In the genomic region with DNA sequence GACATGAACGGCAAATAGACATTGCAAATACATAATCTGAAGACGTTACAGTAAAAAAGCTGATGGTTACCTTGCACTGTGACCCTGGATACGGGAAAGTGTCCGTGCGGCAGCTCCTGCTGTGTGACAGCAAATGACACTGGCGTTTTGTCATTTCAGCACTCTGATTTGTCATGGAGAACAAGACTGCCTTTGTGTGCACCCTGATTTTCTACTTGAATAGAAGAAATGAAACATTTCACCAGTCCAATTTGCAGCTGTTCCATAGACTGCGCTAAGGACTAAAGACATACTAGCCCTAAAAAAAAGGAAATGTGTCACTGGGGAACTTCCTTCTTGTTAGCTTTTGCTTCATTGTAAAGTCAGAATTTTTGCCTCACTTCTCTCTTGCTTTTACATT, we compare ENCODE assay signal across 9 mouse cellular contexts. TPM values are rescaled to one million over a fixed set of nuclear protein-coding genes. Genes with fewer than 3 reads are reported as not detected.
DNase-seq lines count a peak whose midpoint lies in the region; ATAC-seq and TF ChIP-seq lines count a peak whose summit lies in the region.
"Had no signal": no experiment of that assay in that cellular context is flagged by ENCODE, and none has a peak within 500 bp of the region (broad histone marks: within the 10 kb centered on the region; RNA-seq: fewer than 3 reads in every experiment).

Gene P2ry12, minus strand, starts transcription at position 168 of the 400 bp plus-strand sequence.

- no peak for TF ChIP-seq CTCF in cerebellum, adult 2 months (IDR thresholded peaks at IDR 0.05; ENCODE audit: borderline replicate concordance, insufficient read depth, low read depth, low read length)

- H3K4me2 ChIP-seq in neural tube, embryonic 14.5 days (ENCODE audit: low read depth, low read length), result peak within 1 kb of the TSS; percentile 8; the same call in 1 of the 2 replicates

- ATAC-seq in neural tube, embryonic 14.5 days (ENCODE audit: low read depth), result no peak

- WGBS in cerebellum, adult 2 months, result 55% methylated on average over 7 of the region's 7 CpGs
- 16% methylated on average over 7 of the region's 7 CpGs for WGBS in neural tube, embryonic 14.5 days

- no peak for TF ChIP-seq POLR2A in cerebellum, adult 2 months (IDR thresholded peaks at IDR 0.05; ENCODE audit: borderline replicate concordance, insufficient read depth, low read length)

- no peaks in the 10 kb centered on the region for H3K36me3 ChIP-seq in neural tube, embryonic 14.5 days (ENCODE audit: control insufficient read depth, insufficient read depth, low read length)

- no peaks in the 10 kb centered on the region for H3K27me3 ChIP-seq in cerebellum, adult 2 months (ENCODE audit: control insufficient read depth, insufficient read depth, low read length)
- H3K27me3 ChIP-seq in neural tube, embryonic 14.5 days (ENCODE audit: control insufficient read depth, insufficient read depth, low read length), result no peaks in the 10 kb centered on the region

- H3K9ac ChIP-seq in neural tube, embryonic 14.5 days (replicated peaks; ENCODE audit: low read depth, low read length), result no peak within 1 kb of the TSS

- H3K4me3 ChIP-seq in cerebellum, adult 2 months (replicated peaks; ENCODE audit: insufficient read depth, low read depth, low read length), result no peak within 1 kb of the TSS
- H3K4me3 ChIP-seq in neural tube, embryonic 14.5 days (ENCODE audit: low read depth, low read length), result no peak within 1 kb of the TSS

- no peaks in the 10 kb centered on the region for H3K9me3 ChIP-seq in neural tube, embryonic 14.5 days (ENCODE audit: control insufficient read depth, low read length)

- H3K4me1 ChIP-seq in cerebellum, adult 2 months (ENCODE audit: control insufficient read depth, insufficient read depth, low read length), result no peaks in the 10 kb centered on the region
- peaks cover 4% of the 10 kb centered on the region; the same call in 1 of the 2 replicates for H3K4me1 ChIP-seq in neural tube, embryonic 14.5 days (ENCODE audit: control insufficient read depth, insufficient read depth, low read length)

- no peak within 1 kb of the TSS for H3K27ac ChIP-seq in cerebellum, adult 2 months (ENCODE audit: insufficient read depth, low read length)
- no peak within 1 kb of the TSS for H3K27ac ChIP-seq in neural tube, embryonic 14.5 days (ENCODE audit: low read depth, low read length)

- no peak for DNase-seq in cerebellum, adult 2 months
- no peak for DNase-seq in cerebellum, adult 9-10 months
- DNase-seq in retina, embryonic 14.5 days (ENCODE audit: low spot score), result peak; percentile 7
- no peak for DNase-seq in retina, postnatal 1 day
- no peak for DNase-seq in layer of hippocampus, postnatal 10 days (ENCODE audit: low spot score in 2 of 2)
- DNase-seq in thymus, postnatal 14 days, result no peak
- no peak for DNase-seq in thymus, postnatal 25 days
- DNase-seq: gastrocnemius, postnatal 14 days had no signal

RNA-seq across cellular contexts. Expression of gene P2ry12, which starts in this region (rescaled TPM):
- polyA plus RNA-seq in cerebellum, adult 2 months (2012; rRNA removed), result 16.1 and 17.5 TPM in 2 replicates
- 10 to 100 TPM; 52.7 to 54.8 TPM for total RNA-seq in layer of hippocampus, postnatal 10 days (2021)
- 10.4 and 11.0 TPM in 2 replicates for polyA plus RNA-seq in neural tube, embryonic 14.5 days (2014; fragmentation: Nextera tagmentation; extraction: Ambion mirVana)
